Mouse (Mus musculus) spleen, adult 2 months (tissue): ENCODE results near the gene H2-Q6. TPM values are rescaled to one million over a fixed set of nuclear protein-coding genes. Genes with fewer than 3 reads are reported as not detected.
"Not testable (repeated sequence)": the region's sequence is repeated elsewhere in the genome, so short reads cannot be mapped to it uniquely, and the experiment has no call there.

Experiments used
- DNase-seq, 2 experiments: peaks; one replicate each; pipeline versions ENCODE4 v3.0.0 to v3.0.0-alpha.2; 2012 to 2021; ENCODE audit warnings: low spot score in 2 of 2, low read depth in 1 of 2
- H3K27ac ChIP-seq: fragments of 200-500 bp; 2 replicates; pipeline ENCODE4 v1.5.1; 2012; ENCODE audit warnings: low read length, inconsistent platforms; ENCODE audit not compliant: insufficient read depth
- H3K27me3 ChIP-seq: fragments of 200-500 bp; 2 replicates; pipeline ENCODE4 v1.6.1; 2012; ENCODE audit warnings: mild to moderate bottlenecking, moderate library complexity, low read length, inconsistent platforms; ENCODE audit not compliant: control insufficient read depth, insufficient read depth
- H3K36me3 ChIP-seq: fragments of 200-500 bp; 2 replicates; pipeline ENCODE4 v1.6.1; 2012; ENCODE audit warnings: mild to moderate bottlenecking, low read length, inconsistent platforms; ENCODE audit not compliant: control insufficient read depth, insufficient read depth
- H3K4me1 ChIP-seq: fragments of 200-500 bp; 2 replicates; pipeline ENCODE4 v1.6.1; 2011; ENCODE audit warnings: inconsistent platforms; ENCODE audit not compliant: control insufficient read depth, insufficient read depth, insufficient read length
- H3K4me3 ChIP-seq: fragments of 200-500 bp; 2 replicates; pipeline ENCODE4 v1.5.1; 2011; ENCODE audit warnings: mild to moderate bottlenecking, inconsistent platforms; ENCODE audit not compliant: insufficient read depth, insufficient read length; ENCODE audit errors: extremely low read depth
- CTCF ChIP-seq: fragments of 200-500 bp; IDR thresholded peaks from 2 replicates; pipeline ENCODE4 v1.5.1; 2011; ENCODE audit warnings: mild to moderate bottlenecking, inconsistent platforms; ENCODE audit not compliant: insufficient read depth, insufficient read length, insufficient replicate concordance; ENCODE audit errors: extremely low read depth
- WGBS: fragments of 180-500 bp; shearing (Covaris S2); methylation state at CpG from one replicate; pipeline ENCODE4 v1.1.7; 2018; 5-methylcytosine and 5-hydroxymethylcytosine counted together
- polyA plus RNA-seq: library from polyadenylated mRNA; depleted of rRNA; stranded (reverse); fragments of >200 nt; gene quantifications from 2 replicates; pipeline ENCODE4 v1.2.3, GENCODE M21; 2012

The H2-Q6 gene
- polyA plus RNA-seq, 1 experiment = 239 TPM

- H3K4me1 ChIP-seq, H3K4me3 ChIP-seq, H3K27ac ChIP-seq, H3K36me3 ChIP-seq, H3K27me3 ChIP-seq, DNase-seq: not testable (repeated sequence)
- WGBS = 9% methylated on average over 8 of the region's 8 CpGs
- peak; percentile 60; the same call in 1 of the 2 replicates for TF ChIP-seq CTCF
Observed at GRCm38 (mm10) chr17:35434836-35435235, 10.2 kb downstream of the H2-Q6 start.

GRCm38 (mm10) chr17:35435577-35435976, 10.9 kb downstream of the H2-Q6 start:
- H3K36me3 ChIP-seq, H3K27me3 ChIP-seq, H3K27ac ChIP-seq, H3K4me1 ChIP-seq, DNase-seq, H3K4me3 ChIP-seq: not testable (repeated sequence)
- 80% methylated on average over 3 of the region's 3 CpGs for WGBS

- H3K36me3 ChIP-seq, DNase-seq, H3K4me3 ChIP-seq, H3K27ac ChIP-seq, H3K4me1 ChIP-seq, H3K27me3 ChIP-seq: not testable (repeated sequence)
- WGBS = 25% methylated on average over 1 of the region's 1 CpGs
Observed at GRCm38 (mm10) chr17:35437386-35437936, 12.8 kb downstream of the H2-Q6 start.

- H3K27me3 ChIP-seq, H3K4me1 ChIP-seq, H3K36me3 ChIP-seq: not testable (repeated sequence)
- Histone ChIP-seq H3K27ac (peak overlapping the region; percentile 42; the same call in 1 of the 2 replicates), H3K4me3 (peak overlapping the region; percentile 61; the same call in 1 of the 2 replicates)
- WGBS = 85% methylated on average over 3 of the region's 3 CpGs
- peak in 1 of 2 experiments; percentile 2 for DNase-seq
Observed at GRCm38 (mm10) chr17:35438395-35438794, 13.7 kb downstream of the H2-Q6 start.

- DNase-seq = peak; percentile 95 to 96
- H3K36me3 ChIP-seq, H3K4me1 ChIP-seq, H3K27me3 ChIP-seq: not testable (repeated sequence)
- H3K27ac ChIP-seq = peak within 1 kb of the TSS; percentile 42
- peak within 1 kb of the TSS; percentile 76 for H3K4me3 ChIP-seq
- WGBS = 4% methylated on average over 18 of the region's 18 CpGs
Observed at GRCm38 (mm10) chr17:35438885-35439284, 14.2 kb downstream of the H2-Q6 start, which contains the start of gene H2-Q7. TSS of gene H2-Q7 (plus strand) at chr17:35439155.

GRCm38 (mm10) chr17:35439295-35439747, 14.7 kb downstream of the H2-Q6 start:
- not testable (repeated sequence) for H3K4me1 ChIP-seq, H3K36me3 ChIP-seq, H3K27me3 ChIP-seq
- H3K27ac ChIP-seq = peak overlapping the region; percentile 41
- WGBS = 4% methylated on average over 41 of the region's 48 CpGs
- DNase-seq = peak in 1 of 2 experiments; percentile 34
- peak overlapping the region; percentile 76 for H3K4me3 ChIP-seq

GRCm38 (mm10) chr17:35439925-35440645, 15.4 kb downstream of the H2-Q6 start:
- DNase-seq = peak in 1 of 2 experiments; percentile 10
- peak overlapping the region; percentile 76 for H3K4me3 ChIP-seq
- H3K36me3 ChIP-seq, H3K4me1 ChIP-seq, H3K27ac ChIP-seq, H3K27me3 ChIP-seq: not testable (repeated sequence)
- WGBS = 64% methylated on average over 27 of the region's 27 CpGs

- WGBS = 95% methylated on average over 2 of the region's 2 CpGs
- H3K4me1 ChIP-seq, H3K27me3 ChIP-seq, H3K36me3 ChIP-seq, H3K27ac ChIP-seq, DNase-seq, H3K4me3 ChIP-seq: not testable (repeated sequence)
Observed at GRCm38 (mm10) chr17:35442376-35442775, 17.7 kb downstream of the H2-Q6 start.

- not testable (repeated sequence) for H3K27me3 ChIP-seq, H3K4me3 ChIP-seq, H3K4me1 ChIP-seq, DNase-seq, H3K27ac ChIP-seq, H3K36me3 ChIP-seq
- 79% methylated on average over 2 of the region's 2 CpGs for WGBS
Observed at GRCm38 (mm10) chr17:35444510-35444909, 19.9 kb downstream of the H2-Q6 start.

GRCm38 (mm10) chr17:35458247-35458646, 33.6 kb downstream of the H2-Q6 start:
- WGBS = no CpG with 5 or more reads among the region's 1 CpGs
- H3K4me3 ChIP-seq, H3K27me3 ChIP-seq, H3K27ac ChIP-seq, H3K36me3 ChIP-seq, H3K4me1 ChIP-seq, DNase-seq: not testable (repeated sequence)
